Mouse (Mus musculus): ENCODE data around the gene Rpl18. TPM values are rescaled to one million over a fixed set of nuclear protein-coding genes. Genes with fewer than 3 reads are reported as not detected.

Gene Rpl18
- total RNA-seq, 2 experiments from 2014 or later = 433 to 449 TPM

GRCm38 (mm10) chr7:45733477-45733876 lies 18.2 kb downstream of the Rpl18 start:
- no peak for DNase-seq

DNA sequence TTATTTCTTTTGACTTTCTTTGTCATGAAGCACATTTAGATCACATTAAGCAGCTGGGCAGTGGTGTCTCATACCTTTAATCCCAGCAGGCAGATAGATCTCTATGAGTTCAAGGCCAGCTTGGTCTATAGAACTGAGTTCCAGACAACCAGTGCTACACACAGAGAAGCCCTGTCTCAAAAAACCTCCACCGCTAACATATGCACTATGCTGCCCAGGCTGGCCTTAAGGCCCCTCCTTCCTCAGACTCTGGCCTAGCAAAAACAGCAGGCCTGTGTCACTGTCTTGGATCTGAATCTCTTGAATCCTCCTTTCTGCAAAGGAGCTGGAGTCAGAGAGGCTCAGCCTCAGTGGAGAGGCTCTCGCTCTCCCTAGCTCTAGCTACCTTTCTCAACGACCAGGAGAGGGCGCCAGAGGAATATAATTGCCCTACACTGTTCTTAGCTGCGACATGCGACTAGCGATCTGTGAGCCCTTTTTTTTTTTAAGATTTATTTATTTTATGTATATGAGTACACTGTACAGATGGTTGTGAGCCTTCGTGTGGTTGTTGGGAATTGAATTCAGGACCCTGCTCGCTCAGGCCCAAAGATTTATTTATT lies 24.0 kb downstream of the Rpl18 start:
- DNase-seq = no peak

DNA sequence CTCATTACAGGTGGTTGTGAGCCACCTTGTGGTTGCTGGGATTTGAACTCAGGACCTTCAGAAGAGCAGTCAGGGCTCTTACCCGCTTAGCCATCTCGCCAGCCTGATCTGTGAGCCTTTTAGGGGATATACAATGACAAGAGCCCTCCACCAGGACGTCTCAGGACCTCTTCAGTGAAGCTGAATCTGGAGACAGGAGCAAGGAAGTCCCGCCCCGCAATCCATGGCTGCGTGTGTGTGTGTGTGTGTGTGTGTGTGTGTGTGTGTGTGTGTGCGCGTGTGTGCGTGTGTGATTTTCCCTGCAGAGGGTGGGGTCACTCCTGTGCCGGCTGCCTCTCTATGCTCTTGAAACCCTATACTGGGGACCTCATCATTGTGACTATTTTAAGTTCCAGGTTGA lies 24.6 kb downstream of the Rpl18 start:
- DNase-seq = no peak

GRCm38 (mm10) chr7:45741308-45741707 lies 26.1 kb downstream of the Rpl18 start:
- DNase-seq = no peak

DNA sequence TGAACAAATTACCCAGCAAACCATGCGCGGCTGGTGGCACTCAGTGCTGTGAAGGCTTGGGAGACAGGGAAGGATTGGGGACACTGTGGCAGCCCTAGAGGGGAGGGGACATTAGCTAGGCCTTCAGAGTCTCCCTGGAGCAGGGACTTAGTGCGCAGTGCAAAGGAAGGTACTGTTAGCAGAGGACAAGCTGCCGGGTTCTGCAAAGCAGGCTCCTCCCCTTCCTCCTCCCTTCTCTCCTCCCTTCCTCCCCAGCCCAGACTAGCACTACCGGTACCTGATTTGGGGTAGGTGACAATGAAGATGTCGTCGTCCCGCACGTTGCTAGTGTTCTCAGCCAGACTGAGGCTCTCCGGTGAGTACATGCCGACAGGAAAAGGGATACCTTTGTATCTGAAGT lies 26.5 kb downstream of the Rpl18 start:
- no peak for DNase-seq

GRCm38 (mm10) chr7:45742338-45742737 lies 27.1 kb downstream of the Rpl18 start:
- no peak for DNase-seq

- no peak for DNase-seq
Measured at GRCm38 (mm10) chr7:45744387-45744786, 29.1 kb downstream of the Rpl18 start.

- no peak for DNase-seq
Measured at GRCm38 (mm10) chr7:45746518-45746917, 31.3 kb downstream of the Rpl18 start.

DNA sequence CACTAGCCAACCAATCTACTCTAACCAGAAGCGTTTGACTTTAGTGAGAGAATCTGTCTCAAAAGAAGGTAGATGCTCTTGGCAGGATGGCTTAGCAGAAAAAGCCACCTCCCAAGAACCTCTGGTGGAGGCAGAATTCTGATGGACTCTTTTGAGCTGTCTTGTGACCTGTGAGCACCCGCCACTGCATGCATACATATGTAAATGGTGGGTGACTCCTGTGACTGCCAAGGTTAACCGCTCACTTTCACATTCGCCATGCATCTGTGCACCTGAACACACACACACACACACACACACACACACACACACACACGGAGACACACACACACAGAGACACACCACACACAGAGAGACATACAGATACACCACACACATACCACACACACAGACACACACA lies 32.2 kb downstream of the Rpl18 start:
- DNase-seq = no peak

GRCm38 (mm10) chr7:45748110-45748509 lies 32.9 kb downstream of the Rpl18 start:
- DNase-seq = no peak

GRCm38 (mm10) chr7:45749401-45749800 lies 34.1 kb downstream of the Rpl18 start:
- no peak for DNase-seq

DNA sequence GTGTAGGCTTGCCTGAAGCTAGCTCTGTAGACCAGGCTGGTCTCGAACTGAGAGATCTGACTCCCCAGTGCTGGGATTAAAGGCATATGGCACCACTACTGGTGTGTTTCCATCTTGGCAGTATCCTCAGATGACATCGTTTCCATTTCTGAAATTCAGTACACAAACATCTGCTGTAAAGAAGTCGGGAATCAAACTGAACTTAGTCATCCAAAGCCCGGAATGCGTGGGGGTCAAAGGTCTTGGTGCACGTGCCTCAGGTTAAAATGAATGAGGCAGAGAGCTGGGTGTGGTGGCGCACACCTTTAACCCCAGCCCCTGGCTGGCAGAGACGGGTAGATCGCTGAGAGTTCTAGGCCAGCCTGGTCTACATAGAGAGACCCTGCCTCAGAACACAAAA lies 34.9 kb downstream of the Rpl18 start:
- DNase-seq = no peak

- no peak for DNase-seq
Measured at GRCm38 (mm10) chr7:45755703-45756102, 40.4 kb downstream of the Rpl18 start.

DNA sequence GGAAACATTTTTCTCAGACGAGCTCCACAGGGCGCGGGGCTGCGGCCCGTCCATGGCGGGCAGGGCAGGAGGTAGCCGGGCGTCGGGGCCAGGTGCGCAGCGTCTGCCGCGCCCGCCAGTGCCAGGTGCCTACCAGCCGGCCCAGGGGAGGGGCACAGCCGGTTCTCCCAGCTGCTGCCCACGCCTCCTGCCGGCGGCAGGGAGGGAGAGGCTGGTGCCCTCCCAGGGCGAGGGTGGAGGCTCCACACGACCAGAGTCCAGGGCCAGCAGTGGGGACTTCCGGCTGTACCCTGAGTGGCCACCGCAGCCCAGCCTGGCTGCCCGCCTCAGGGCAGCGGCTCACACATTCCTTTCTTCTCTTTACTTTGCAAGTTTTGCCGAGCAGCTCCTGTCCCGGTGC lies 44.1 kb downstream of the Rpl18 start:
- DNase-seq = no peak

GRCm38 (mm10) chr7:45760151-45760550 lies 44.9 kb downstream of the Rpl18 start:
- no peak for DNase-seq

DNA sequence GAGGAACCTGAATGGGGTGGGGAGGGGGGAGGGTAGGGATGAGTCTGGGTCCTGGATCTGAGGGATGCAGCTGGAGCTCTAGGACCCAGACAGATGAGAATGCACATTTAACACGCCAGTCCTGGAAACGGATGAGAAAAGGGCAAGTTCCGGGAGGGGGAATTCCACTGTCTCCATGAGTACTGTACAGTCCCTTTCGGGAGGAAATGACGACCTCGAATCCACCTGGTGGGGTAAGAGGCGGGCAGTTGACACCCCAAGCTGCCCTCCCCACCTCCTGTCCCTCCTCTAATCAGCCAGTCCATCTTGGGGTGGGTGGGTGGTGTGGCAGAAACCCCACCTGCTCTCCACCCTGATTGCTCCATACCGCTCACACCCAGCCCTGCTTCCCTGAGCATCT lies 50.7 kb downstream of the Rpl18 start:
- DNase-seq = no peak

- no peak for DNase-seq
Measured at GRCm38 (mm10) chr7:45766764-45767163, 51.5 kb downstream of the Rpl18 start.

- no peak for DNase-seq
Measured at GRCm38 (mm10) chr7:45767500-45767899, 52.2 kb downstream of the Rpl18 start.

Other genes starting within 250 kb of the Rpl18 start
- 10 to 100 TPM; 15.6 to 16.9 TPM for gene Bax, start 248.6 kb upstream of the Rpl18 start, total RNA-seq (2021)
- gene Tulp2, start 233.6 kb upstream of the Rpl18 start, total RNA-seq (2021) = not detected
- 1 to 10 TPM; 4.3 to 10.0 TPM for gene Gm45808, start 228.6 kb upstream of the Rpl18 start, total RNA-seq (2021)
- gene Dhdh, start 226.7 kb upstream of the Rpl18 start, total RNA-seq (2021) = 10 to 100 TPM; 12.3 to 12.6 TPM
- gene Nucb1, start 205.1 kb upstream of the Rpl18 start, total RNA-seq (2021) = 10 to 100 TPM; 60.8 to 73.2 TPM
- gene Ppp1r15a, start 189.2 kb upstream of the Rpl18 start, total RNA-seq (2021) = 10 to 100 TPM; 13.8 to 19.2 TPM
- gene Plekha4, start 189.1 kb upstream of the Rpl18 start, total RNA-seq (2021) = 1 to 10 TPM; 7.5 to 8.5 TPM
- 1 to 10 TPM in 1 of 2 experiments, under 1 TPM in 1; 0.99 to 1.2 TPM for gene Hsd17b14, start 160.6 kb upstream of the Rpl18 start, total RNA-seq (2021)
- gene Bcat2, start 145.3 kb upstream of the Rpl18 start, total RNA-seq (2021) = 10 to 100 TPM; 56.3 to 63.9 TPM
- gene Fgf21, start 100.0 kb upstream of the Rpl18 start, total RNA-seq (2021) = not detected
- gene Fut1, start 98.2 kb upstream of the Rpl18 start, total RNA-seq (2021) = not detected
- gene Izumo1, start 93.6 kb upstream of the Rpl18 start, total RNA-seq (2021) = not detected
- 1 to 10 TPM; 6.1 to 8.5 TPM for gene Rasip1, start 88.0 kb upstream of the Rpl18 start, total RNA-seq (2021)
- gene Mamstr, start 75.5 kb upstream of the Rpl18 start, total RNA-seq (2021) = 10 to 100 TPM; 39.0 to 46.1 TPM
- gene Fut2, start 49.1 kb upstream of the Rpl18 start, total RNA-seq (2021) = under 1 TPM; 0.19 to 0.61 TPM
- gene Ntn5, start 31.4 kb upstream of the Rpl18 start, total RNA-seq (2021) = under 1 TPM; 0.38 to 0.75 TPM
- under 1 TPM in 1 of 2 experiments, not detected in 1; 0.16 TPM for gene Sec1, start 21.1 kb upstream of the Rpl18 start, total RNA-seq (2021)
- gene Car11, start 15.6 kb upstream of the Rpl18 start, total RNA-seq (2021) = 10 to 100 TPM in 1 of 2 experiments, 1 to 10 TPM in 1; 4.9 to 11.2 TPM
- 100 to 1,000 TPM in 1 of 2 experiments, 10 to 100 TPM in 1; 14.3 to 121 TPM for gene Dbp, start 10.4 kb upstream of the Rpl18 start, total RNA-seq (2021)
- 10 to 100 TPM in 1 of 2 experiments, 1 to 10 TPM in 1; 8.5 to 12.7 TPM for gene Sphk2, start 2.5 kb downstream of the Rpl18 start, total RNA-seq (2021)
- under 1 TPM; 0.13 to 0.29 TPM for gene Fam83e, start 5.8 kb downstream of the Rpl18 start, total RNA-seq (2021)
- not detected for gene Spaca4, start 10.4 kb downstream of the Rpl18 start, total RNA-seq (2021)
- under 1 TPM in 1 of 2 experiments, not detected in 1; 0.19 TPM for gene Lmtk3, start 68.3 kb downstream of the Rpl18 start, total RNA-seq (2021)
- not detected for gene Sult2b1, start 69.2 kb downstream of the Rpl18 start, total RNA-seq (2021)
- 10 to 100 TPM; 28.2 to 33.8 TPM for gene Cyth2, start 99.1 kb downstream of the Rpl18 start, total RNA-seq (2021)
- gene Kcnj14, start 109.3 kb downstream of the Rpl18 start, total RNA-seq (2021) = under 1 TPM; 0.19 to 0.20 TPM
- 10 to 100 TPM; 13.5 to 14.5 TPM for gene Grwd1, start 115.5 kb downstream of the Rpl18 start, total RNA-seq (2021)
- gene Kdelr1, start 157.3 kb downstream of the Rpl18 start, total RNA-seq (2021) = 10 to 100 TPM; 53.4 to 64.2 TPM
- under 1 TPM; 0.32 to 0.46 TPM for gene Grin2d, start 162.9 kb downstream of the Rpl18 start, total RNA-seq (2021)
- not detected for gene Syngr4, start 181.3 kb downstream of the Rpl18 start, total RNA-seq (2021)
- gene Tmem143, start 181.5 kb downstream of the Rpl18 start, total RNA-seq (2021) = 10 to 100 TPM; 53.2 to 62.5 TPM
- gene Emp3, start 205.9 kb downstream of the Rpl18 start, total RNA-seq (2021) = 10 to 100 TPM; 13.2 to 17.0 TPM
- gene Ccdc114, start 208.6 kb downstream of the Rpl18 start, total RNA-seq (2021) = under 1 TPM; 0.46 to 0.67 TPM

All from gastrocnemius, postnatal 25 days (tissue).